Mouse (Mus musculus): ENCODE results near the gene Rrp1. TPM values are rescaled to one million over a fixed set of nuclear protein-coding genes. Genes with fewer than 3 reads are reported as not detected.
"Not testable (repeated sequence)": the region's sequence is repeated elsewhere in the genome, so short reads cannot be mapped to it uniquely, and the experiment has no call there.

Rrp1 gene
- polyA plus RNA-seq, 1 experiment: 145 TPM

- TF ChIP-seq POLR2A (IDR thresholded peaks at IDR 0.05; ENCODE audit: borderline replicate concordance, low read depth, low read length): no peak
- TF ChIP-seq CTCF (IDR thresholded peaks at IDR 0.05; ENCODE audit: low read depth, low read length): no peak
- Histone ChIP-seq H3K4me1 (ENCODE audit: control insufficient read depth, insufficient read depth, low read length) (peaks cover 42% of the 10 kb centered on the region), H3K4me3 (ENCODE audit: insufficient read depth, low read length) (no peak overlapping the region), H3K27ac (ENCODE audit: insufficient read depth, low read depth, low read length) (peak overlapping the region; percentile 17)
Measured at GRCm38 (mm10) chr10:78366851-78367312, 46.0 kb downstream of the Rrp1 start.

GRCm38 (mm10) chr10:78366195-78366834 is 46.5 kb downstream of the Rrp1 start:
- Histone ChIP-seq H3K27ac (ENCODE audit: insufficient read depth, low read depth, low read length) (peak overlapping the region; percentile 17), H3K4me1 (ENCODE audit: control insufficient read depth, insufficient read depth, low read length) (peaks cover 43% of the 10 kb centered on the region), H3K4me3 (ENCODE audit: insufficient read depth, low read length) (no peak overlapping the region)
- no peak for TF ChIP-seq POLR2A (IDR thresholded peaks at IDR 0.05; ENCODE audit: borderline replicate concordance, low read depth, low read length)
- no peak for TF ChIP-seq CTCF (IDR thresholded peaks at IDR 0.05; ENCODE audit: low read depth, low read length)

- H3K4me3 ChIP-seq (ENCODE audit: insufficient read depth, low read length): no peak overlapping the region
- H3K27ac ChIP-seq (ENCODE audit: insufficient read depth, low read depth, low read length): no peak overlapping the region
- no peak for TF ChIP-seq POLR2A (IDR thresholded peaks at IDR 0.05; ENCODE audit: borderline replicate concordance, low read depth, low read length)
- no peak for TF ChIP-seq CTCF (IDR thresholded peaks at IDR 0.05; ENCODE audit: low read depth, low read length)
- peaks cover 44% of the 10 kb centered on the region for H3K4me1 ChIP-seq (ENCODE audit: control insufficient read depth, insufficient read depth, low read length)
Measured at GRCm38 (mm10) chr10:78365555-78365954, 47.3 kb downstream of the Rrp1 start.

- TF ChIP-seq POLR2A (IDR thresholded peaks at IDR 0.05; ENCODE audit: borderline replicate concordance, low read depth, low read length) (no peak), CTCF (IDR thresholded peaks at IDR 0.05; ENCODE audit: low read depth, low read length) (no peak)
- Histone ChIP-seq H3K27ac (ENCODE audit: insufficient read depth, low read depth, low read length) (peak overlapping the region; percentile 34; the same call in 1 of the 2 replicates), H3K4me1 (ENCODE audit: control insufficient read depth, insufficient read depth, low read length) (peaks cover 53% of the 10 kb centered on the region), H3K4me3 (ENCODE audit: insufficient read depth, low read length) (no peak overlapping the region)
Measured at GRCm38 (mm10) chr10:78364106-78364505, 48.7 kb downstream of the Rrp1 start.

GRCm38 (mm10) chr10:78363366-78363765 is 49.5 kb downstream of the Rrp1 start:
- no peak for TF ChIP-seq POLR2A (IDR thresholded peaks at IDR 0.05; ENCODE audit: borderline replicate concordance, low read depth, low read length)
- TF ChIP-seq CTCF (IDR thresholded peaks at IDR 0.05; ENCODE audit: low read depth, low read length): no peak
- Histone ChIP-seq H3K27ac (ENCODE audit: insufficient read depth, low read depth, low read length) (peak overlapping the region; percentile 24), H3K4me1 (ENCODE audit: control insufficient read depth, insufficient read depth, low read length) (peaks cover 53% of the 10 kb centered on the region), H3K4me3 (ENCODE audit: insufficient read depth, low read length) (no peak overlapping the region)

GRCm38 (mm10) chr10:78361951-78362350 is 50.9 kb downstream of the Rrp1 start:
- TF ChIP-seq CTCF (IDR thresholded peaks at IDR 0.05; ENCODE audit: low read depth, low read length) (no peak), POLR2A (IDR thresholded peaks at IDR 0.05; ENCODE audit: borderline replicate concordance, low read depth, low read length) (no peak)
- peaks cover 52% of the 10 kb centered on the region for H3K4me1 ChIP-seq (ENCODE audit: control insufficient read depth, insufficient read depth, low read length)

GRCm38 (mm10) chr10:78360290-78360711 is 52.5 kb downstream of the Rrp1 start:
- no peak overlapping the region for H3K4me3 ChIP-seq (ENCODE audit: insufficient read depth, low read length)
- TF ChIP-seq CTCF (IDR thresholded peaks at IDR 0.05; ENCODE audit: low read depth, low read length) (no peak), POLR2A (IDR thresholded peaks at IDR 0.05; ENCODE audit: borderline replicate concordance, low read depth, low read length) (no peak)
- no peak overlapping the region for H3K27ac ChIP-seq (ENCODE audit: insufficient read depth, low read depth, low read length)
- peaks cover 59% of the 10 kb centered on the region for H3K4me1 ChIP-seq (ENCODE audit: control insufficient read depth, insufficient read depth, low read length)

More at GRCm38 (mm10) chr10:78361951-78362350, 50.9 kb downstream of the Rrp1 start:
- Histone ChIP-seq H3K4me3 (ENCODE audit: insufficient read depth, low read length) (no peak overlapping the region), H3K27ac (ENCODE audit: insufficient read depth, low read depth, low read length) (no peak overlapping the region)

- not testable (repeated sequence) for H3K4me3 ChIP-seq (ENCODE audit: insufficient read depth, low read length); H3K27ac ChIP-seq (ENCODE audit: insufficient read depth, low read depth, low read length)
- H3K4me1 ChIP-seq (ENCODE audit: control insufficient read depth, insufficient read depth, low read length): peaks cover 57% of the 10 kb centered on the region
- TF ChIP-seq CTCF (IDR thresholded peaks at IDR 0.05; ENCODE audit: low read depth, low read length): 0 out of 2 replicates have a peak, but pooled peaks have one; percentile 19
Measured at GRCm38 (mm10) chr10:78358999-78359398, 53.8 kb downstream of the Rrp1 start.

GRCm38 (mm10) chr10:78358266-78358665 is 54.6 kb downstream of the Rrp1 start:
- Histone ChIP-seq H3K4me1 (ENCODE audit: control insufficient read depth, insufficient read depth, low read length) (peaks cover 56% of the 10 kb centered on the region), H3K4me3 (ENCODE audit: insufficient read depth, low read length) (no peak overlapping the region), H3K27ac (ENCODE audit: insufficient read depth, low read depth, low read length) (no peak overlapping the region)
- TF ChIP-seq POLR2A (IDR thresholded peaks at IDR 0.05; ENCODE audit: borderline replicate concordance, low read depth, low read length) (no peak), CTCF (IDR thresholded peaks at IDR 0.05; ENCODE audit: low read depth, low read length) (no peak)

GRCm38 (mm10) chr10:78357742-78358141 is 55.1 kb downstream of the Rrp1 start:
- no peak overlapping the region for H3K27ac ChIP-seq (ENCODE audit: insufficient read depth, low read depth, low read length)
- H3K4me1 ChIP-seq (ENCODE audit: control insufficient read depth, insufficient read depth, low read length): peaks cover 55% of the 10 kb centered on the region
- no peak for TF ChIP-seq CTCF (IDR thresholded peaks at IDR 0.05; ENCODE audit: low read depth, low read length)
- TF ChIP-seq POLR2A (IDR thresholded peaks at IDR 0.05; ENCODE audit: borderline replicate concordance, low read depth, low read length): no peak
- no peak overlapping the region for H3K4me3 ChIP-seq (ENCODE audit: insufficient read depth, low read length)
